Mouse (Mus musculus) brain, embryonic 14.5 days (tissue): ENCODE results near the gene Rftn1. TPM values are rescaled to one million over a fixed set of nuclear protein-coding genes. Genes with fewer than 3 reads are reported as not detected.

ENCODE experiments used
- DNase-seq: peaks from one replicate; pipeline ENCODE4 v3.0.0-alpha.2; 2011; ENCODE audit warnings: low read depth
- CTCF ChIP-seq: fragments of 200-500 bp; IDR thresholded peaks from 2 replicates; pipeline ENCODE4 v1.5.1; 2012; ENCODE audit warnings: inconsistent platforms, mild to moderate bottlenecking, moderate library complexity, borderline replicate concordance; ENCODE audit not compliant: insufficient read depth, insufficient read length; ENCODE audit errors: extremely low read depth
- POLR2A ChIP-seq: fragments of 200-500 bp; IDR thresholded peaks from 2 replicates; pipeline ENCODE4 v1.6.1; 2012; ENCODE audit warnings: mild to moderate bottlenecking, inconsistent platforms, borderline replicate concordance; ENCODE audit not compliant: poor library complexity, insufficient read depth, insufficient read length, severe bottlenecking; ENCODE audit errors: extremely low read depth
- polyA plus RNA-seq: library from polyadenylated mRNA; depleted of rRNA; stranded (reverse); fragments of >200 nt; gene quantifications from 2 replicates; pipeline ENCODE4 v1.2.3, GENCODE M21; 2012

Gene Rftn1
- polyA plus RNA-seq, 1 experiment, result 17.7 TPM

- peak; percentile 58 for DNase-seq
Observed at GRCm38 (mm10) chr17:50184217-50185038, 6.0 kb downstream of the Rftn1 start.

GRCm38 (mm10) chr17:50183300-50183699, 7.2 kb downstream of the Rftn1 start:
- TF ChIP-seq CTCF, result no peak
- TF ChIP-seq POLR2A, result no peak
- DNase-seq, result no peak

More at GRCm38 (mm10) chr17:50184217-50185038, 6.0 kb downstream of the Rftn1 start:
- no peak for TF ChIP-seq POLR2A
- no peak for TF ChIP-seq CTCF

- no peak for TF ChIP-seq POLR2A
- no peak for TF ChIP-seq CTCF
- no peak for DNase-seq
Observed at GRCm38 (mm10) chr17:50182542-50182951, 7.9 kb downstream of the Rftn1 start.

GRCm38 (mm10) chr17:50180899-50181570, 9.4 kb downstream of the Rftn1 start:
- TF ChIP-seq POLR2A (no peak), CTCF (no peak)
- no peak for DNase-seq

GRCm38 (mm10) chr17:50173776-50174175, 16.7 kb downstream of the Rftn1 start:
- DNase-seq, result no peak
- TF ChIP-seq POLR2A (no peak), CTCF (no peak)

- TF ChIP-seq CTCF (no peak), POLR2A (no peak)
- DNase-seq, result no peak
Observed at GRCm38 (mm10) chr17:50173368-50173767, 17.1 kb downstream of the Rftn1 start.

GRCm38 (mm10) chr17:50172795-50173194, 17.7 kb downstream of the Rftn1 start:
- no peak for TF ChIP-seq CTCF
- no peak for TF ChIP-seq POLR2A
- DNase-seq, result no peak

GRCm38 (mm10) chr17:50170935-50171545, 19.4 kb downstream of the Rftn1 start:
- no peak for DNase-seq
- TF ChIP-seq POLR2A (no peak), CTCF (no peak)

GRCm38 (mm10) chr17:50169946-50170427, 20.5 kb downstream of the Rftn1 start:
- no peak for DNase-seq
- no peak for TF ChIP-seq POLR2A
- no peak for TF ChIP-seq CTCF

GRCm38 (mm10) chr17:50160904-50161805, 29.3 kb downstream of the Rftn1 start:
- DNase-seq, result peak; percentile 25
- no peak for TF ChIP-seq CTCF
- TF ChIP-seq POLR2A, result no peak
